Mouse (Mus musculus) bone marrow, adult 2 months (tissue): Measurements from ENCODE around the gene Gemin2. TPM values are rescaled to one million over a fixed set of nuclear protein-coding genes. Genes with fewer than 3 reads are reported as not detected.
"Not testable (repeated sequence)": the region's sequence is repeated elsewhere in the genome, so short reads cannot be mapped to it uniquely, and the experiment has no call there.

Experiments
- H3K27ac ChIP-seq: fragments of 200-500 bp; 2 replicates; pipeline ENCODE4 v1.5.1; 2012; ENCODE audit warnings: low read depth, mild to moderate bottlenecking, control low read depth, inconsistent platforms, low read length; ENCODE audit not compliant: control insufficient read depth, poor library complexity, insufficient read depth
- H3K4me1 ChIP-seq: fragments of 200-500 bp; 2 replicates; pipeline ENCODE4 v1.6.1; 2011; ENCODE audit warnings: low read length; ENCODE audit not compliant: control insufficient read depth, insufficient read depth
- H3K4me3 ChIP-seq: fragments of 200-500 bp; replicated peaks from 2 replicates; pipeline ENCODE3; 2011; ENCODE audit warnings: mild to moderate bottlenecking, low read depth, low read length, control low read depth; ENCODE audit not compliant: control insufficient read depth
- CTCF ChIP-seq: fragments of 200-500 bp; IDR thresholded peaks from 2 replicates; pipeline ENCODE4 v1.5.1; 2011; ENCODE audit warnings: low read length, control low read depth; ENCODE audit not compliant: control insufficient read depth, insufficient read depth
- POLR2A ChIP-seq: fragments of 200-500 bp; IDR thresholded peaks from 2 replicates; pipeline ENCODE4 v1.6.1; 2011; ENCODE audit warnings: low read depth, mild to moderate bottlenecking, control low read depth, low read length, borderline replicate concordance; ENCODE audit not compliant: control insufficient read depth
- WGBS: fragments of 180-500 bp; shearing (Covaris S2); methylation state at CpG from one replicate; pipeline ENCODE4 v1.1.7; 2018; 5-methylcytosine and 5-hydroxymethylcytosine counted together
- polyA plus RNA-seq: library from polyadenylated mRNA; stranded (reverse); fragments of >200 nt; gene quantifications from 2 replicates; pipeline ENCODE4 v1.2.4, GENCODE M21; 2011; ENCODE audit warnings: low replicate concordance; ENCODE audit not compliant: missing spikeins, insufficient read depth, insufficient read length

Gemin2 gene
- polyA plus RNA-seq, 1 experiment: 12.4 TPM

GRCm38 (mm10) chr12:59053166-59053565 lies 40.0 kb downstream of the Gemin2 start:
- WGBS: 70% methylated on average over 5 of the region's 5 CpGs
- H3K27ac ChIP-seq: no peak overlapping the region
- TF ChIP-seq POLR2A (no peak), CTCF (no peak)
- H3K4me1 ChIP-seq: no peaks in the 10 kb centered on the region; the same call in none of the 2 replicates
- H3K4me3 ChIP-seq: no peak overlapping the region

DNA sequence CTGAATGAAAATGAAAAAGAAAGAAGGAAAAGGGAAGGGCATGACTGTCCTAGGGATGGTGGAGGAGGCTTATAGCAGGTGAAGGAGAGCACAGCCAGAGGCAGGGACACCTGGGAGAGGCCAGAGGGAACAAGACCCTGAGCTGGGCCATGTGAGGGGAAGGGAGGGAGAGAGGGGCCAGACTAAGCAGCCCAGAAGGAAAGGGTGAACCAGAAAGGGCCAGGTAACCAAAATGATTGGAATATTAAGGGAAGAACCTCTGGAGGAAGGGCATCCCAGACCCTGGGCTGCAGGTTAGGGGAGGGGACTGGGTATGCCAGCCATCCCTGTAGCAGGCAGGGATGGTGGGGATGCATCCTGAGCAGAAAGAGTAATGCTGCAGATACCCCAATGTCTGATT lies 40.8 kb downstream of the Gemin2 start:
- TF ChIP-seq POLR2A (no peak), CTCF (no peak)
- H3K27ac ChIP-seq: no peak overlapping the region
- no peak overlapping the region for H3K4me3 ChIP-seq
- no peaks in the 10 kb centered on the region; the same call in none of the 2 replicates for H3K4me1 ChIP-seq

DNA sequence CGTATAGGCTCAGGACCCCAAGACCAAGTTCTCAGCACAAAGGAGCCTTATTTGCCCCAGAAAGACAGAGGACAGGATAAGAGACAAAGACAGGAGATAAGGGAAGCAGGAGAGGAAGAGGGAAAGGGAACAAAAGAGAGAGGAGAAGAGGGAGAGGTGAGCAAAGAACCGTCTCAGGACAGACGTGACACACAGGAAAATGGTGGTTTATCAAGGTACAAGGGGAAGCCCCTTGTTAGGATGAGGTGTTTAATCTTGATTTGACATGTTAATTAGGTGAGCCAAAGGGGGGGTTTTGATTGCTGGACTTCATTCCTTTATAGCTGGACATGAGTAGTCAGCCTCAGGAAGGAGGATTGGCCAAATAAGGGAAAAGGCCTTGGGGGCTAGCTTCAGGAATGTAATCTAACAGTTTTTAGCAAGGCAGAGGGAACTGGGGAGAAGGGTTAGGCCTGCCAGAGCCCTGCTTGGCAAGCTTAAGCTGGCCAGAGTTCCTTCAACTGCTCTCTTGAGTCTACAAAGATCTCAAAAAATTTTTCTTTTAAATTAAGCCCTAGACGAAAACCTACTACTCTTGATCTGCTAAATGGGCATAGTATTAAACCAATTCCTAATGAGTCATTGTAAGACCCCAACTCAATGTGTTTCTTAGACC lies 42.1 kb downstream of the Gemin2 start:
- H3K4me1 ChIP-seq: no peaks in the 10 kb centered on the region; the same call in none of the 2 replicates
- no peak for TF ChIP-seq POLR2A
- TF ChIP-seq CTCF: no peak
- no peak overlapping the region for H3K4me3 ChIP-seq
- WGBS: 55% methylated on average over 4 of the region's 4 CpGs
- no peak overlapping the region for H3K27ac ChIP-seq

DNA sequence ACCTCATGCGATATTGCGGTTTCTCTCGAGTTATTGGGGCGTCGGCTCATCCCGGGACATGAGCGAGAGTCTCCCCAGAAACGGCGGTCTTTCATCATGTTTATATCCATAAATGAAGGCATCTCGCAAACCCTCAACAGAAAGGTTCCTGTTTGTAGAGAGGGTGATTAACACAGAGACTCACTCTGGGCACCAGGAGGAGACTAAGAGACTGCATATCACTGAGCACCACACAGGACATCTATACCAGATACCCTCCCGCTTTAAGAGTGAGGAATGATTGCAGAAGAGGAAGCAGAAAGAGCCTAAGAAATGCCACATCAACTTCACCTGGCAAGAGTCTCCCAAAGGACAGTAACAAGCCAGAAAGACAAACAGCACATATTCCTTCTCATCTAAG lies 43.0 kb downstream of the Gemin2 start:
- no peaks in the 10 kb centered on the region; the same call in none of the 2 replicates for H3K4me1 ChIP-seq
- H3K4me3 ChIP-seq: no peak overlapping the region
- WGBS: 88% methylated on average over 11 of the region's 11 CpGs
- H3K27ac ChIP-seq: no peak overlapping the region
- TF ChIP-seq POLR2A (no peak), CTCF (no peak)

DNA sequence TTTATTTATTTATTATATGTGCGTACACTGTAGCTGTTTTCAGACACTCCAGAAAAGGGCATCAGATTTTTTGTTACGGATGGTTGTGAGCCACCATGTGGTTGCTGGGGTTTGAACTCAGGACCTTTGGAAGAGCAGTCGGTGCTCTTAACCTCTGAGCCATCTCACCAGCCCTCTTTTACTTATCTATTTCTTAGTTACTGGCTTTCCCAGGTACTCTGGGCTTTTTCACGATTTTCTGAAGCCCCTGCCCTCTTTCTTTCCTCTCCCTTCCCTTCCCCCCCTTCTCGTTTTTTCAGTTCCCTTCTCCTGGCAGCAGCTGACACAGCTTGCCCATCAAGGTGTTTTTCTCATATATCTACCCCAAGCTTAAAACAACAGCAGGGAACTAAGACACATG lies 45.0 kb downstream of the Gemin2 start:
- H3K4me3 ChIP-seq, H3K27ac ChIP-seq, H3K4me1 ChIP-seq: not testable (repeated sequence)
- WGBS: 75% methylated on average over 5 of the region's 5 CpGs

GRCm38 (mm10) chr12:59060322-59060721 lies 47.1 kb downstream of the Gemin2 start:
- Histone ChIP-seq H3K4me3 (peak overlapping the region; percentile 89), H3K4me1 (no peaks in the 10 kb centered on the region; the same call in none of the 2 replicates), H3K27ac (no peak overlapping the region)
- no peak for TF ChIP-seq POLR2A
- TF ChIP-seq CTCF: no peak
- 40% methylated on average over 4 of the region's 4 CpGs for WGBS

DNA sequence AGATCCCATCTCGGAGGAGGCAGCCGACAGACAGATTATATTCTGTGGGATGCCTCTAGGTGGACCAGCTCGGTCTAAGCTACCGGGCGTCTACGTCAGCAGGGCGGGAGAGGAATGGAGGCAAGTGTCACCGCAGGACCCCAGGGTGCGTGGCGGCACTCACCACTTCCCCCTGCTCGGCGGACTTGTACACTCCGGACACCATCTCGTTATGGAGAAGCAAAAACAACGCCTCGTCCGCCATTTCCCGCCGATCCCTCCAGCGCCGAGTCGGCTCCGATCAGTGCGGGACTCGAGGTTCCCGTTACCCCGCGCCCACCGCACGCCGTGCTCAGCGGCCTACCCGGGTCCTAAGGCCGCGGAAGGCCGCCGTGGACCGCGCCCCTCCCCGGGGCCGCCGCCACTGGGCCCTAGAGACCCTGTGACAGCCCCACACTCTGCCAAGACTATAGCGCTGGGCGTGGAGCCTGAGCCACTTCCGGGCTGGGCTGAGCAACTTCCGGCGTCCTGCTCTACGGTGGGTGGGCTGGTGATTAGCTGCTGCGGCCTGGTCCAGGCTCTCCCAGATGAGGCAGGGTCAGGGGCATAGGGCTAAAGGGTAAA lies 47.9 kb downstream of the Gemin2 start, which contains the start of gene Trappc6b:
TSS of gene Trappc6b (minus strand) at position 480 of the 603 bp plus-strand sequence.
- WGBS: under 1% methylated on average over 49 of the region's 49 CpGs
- TF ChIP-seq POLR2A (peak; percentile 76; the same call in 1 of the 2 replicates), CTCF (peak; percentile 17; the same call in 1 of the 2 replicates)
- Histone ChIP-seq H3K4me1 (no peaks in the 10 kb centered on the region; the same call in none of the 2 replicates), H3K27ac (peak within 1 kb of the TSS; percentile 94), H3K4me3 (peak within 1 kb of the TSS; percentile 89)

DNA sequence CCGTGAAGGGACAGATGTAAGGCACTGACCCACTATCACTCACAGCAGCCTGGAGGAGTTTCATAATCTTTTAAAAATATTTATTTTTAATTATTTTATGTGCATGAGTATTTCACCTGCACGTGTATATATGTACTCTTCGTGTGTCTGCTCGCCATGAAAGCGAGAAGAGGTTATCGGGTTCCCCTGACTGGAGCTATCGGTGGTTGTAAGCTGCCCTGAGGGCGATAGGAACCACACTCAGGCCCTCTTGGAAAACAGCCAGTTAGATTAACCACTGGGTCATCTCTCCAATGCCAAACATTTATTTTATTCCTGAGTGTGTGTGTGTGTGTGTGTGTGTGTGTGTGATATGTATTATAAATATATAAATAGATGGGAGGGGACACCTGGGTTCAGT lies 51.6 kb downstream of the Gemin2 start:
- Histone ChIP-seq H3K4me3 (no peak overlapping the region), H3K4me1 (no peaks in the 10 kb centered on the region)
- 89% methylated on average over 8 of the region's 8 CpGs for WGBS

More for the DNA sequence above, 51.6 kb downstream of the Gemin2 start:
- TF ChIP-seq POLR2A (no peak), CTCF (no peak)
- H3K27ac ChIP-seq: no peak overlapping the region
